Mouse (Mus musculus) MEL (cell line): ENCODE data around the gene Cand2. TPM values are rescaled to one million over a fixed set of nuclear protein-coding genes. Genes with fewer than 3 reads are reported as not detected.
A peak's percentile ranks its signal among the peaks of the same experiment; 100 is the strongest.

Source experiments
- DNase-seq: peaks from one replicate; pipeline ENCODE4 v3.0.0; 2011; ENCODE audit warnings: low read depth, low spot score
- H3K27ac ChIP-seq: 2 replicates; pipeline ENCODE4 v1.5.1; 2012; ENCODE audit warnings: low read depth, mild to moderate bottlenecking, control low read depth, low read length, moderate library complexity; ENCODE audit not compliant: control insufficient read depth
- H3K27me3 ChIP-seq, 2 experiments: fragments of 150-350 bp in 1 of 2; sonication (generic) in 1 of 2; 2 replicates each; pipeline ENCODE4 v1.6.1; 2012; ENCODE audit warnings: low read length in 2 of 2, mild to moderate bottlenecking in 2 of 2, improper control_type of control experiment in 1 of 2, moderate library complexity in 1 of 2; ENCODE audit not compliant: insufficient read depth in 2 of 2, control insufficient read depth in 1 of 2
- H3K36me3 ChIP-seq, 2 experiments: 2 replicates each; pipeline ENCODE4 v1.6.1; 2012 to 2014; ENCODE audit warnings: low read length in 2 of 2, improper control_type of control experiment in 1 of 2, inconsistent platforms in 1 of 2, mild to moderate bottlenecking in 1 of 2; ENCODE audit not compliant: insufficient read depth in 2 of 2, control insufficient read depth in 1 of 2
- H3K4me1 ChIP-seq, 2 experiments: fragments of 150-350 bp in 1 of 2; sonication (generic) in 1 of 2; 2 replicates each; pipeline ENCODE4 v1.6.1; 2012; ENCODE audit warnings: low read length in 2 of 2, improper control_type of control experiment in 1 of 2, mild to moderate bottlenecking in 1 of 2; ENCODE audit not compliant: insufficient read depth in 2 of 2, control insufficient read depth in 1 of 2
- H3K4me3 ChIP-seq, 2 experiments: fragments of 150-350 bp in 1 of 2; sonication (generic) in 1 of 2; 2 replicates each; pipeline ENCODE4 v1.5.1; 2012; ENCODE audit warnings: low read depth in 2 of 2, low read length in 2 of 2, mild to moderate bottlenecking in 2 of 2, moderate library complexity in 2 of 2, control low read depth in 1 of 2, improper control_type of control experiment in 1 of 2; ENCODE audit not compliant: control insufficient read depth in 1 of 2, insufficient read depth in 1 of 2
- H3K79me2 ChIP-seq: 2 replicates; pipeline ENCODE4 v1.6.1; 2012; ENCODE audit warnings: mild to moderate bottlenecking, low read length, moderate library complexity; ENCODE audit not compliant: control insufficient read depth, poor library complexity, insufficient read depth
- H3K9ac ChIP-seq: 2 replicates; pipeline ENCODE4 v1.6.1; 2012; ENCODE audit warnings: low read depth, mild to moderate bottlenecking, control low read depth, low read length, moderate library complexity; ENCODE audit not compliant: control insufficient read depth, poor library complexity, severe bottlenecking
- H3K9me3 ChIP-seq: fragments of 150-350 bp; sonication (generic); replicated peaks from 2 replicates; pipeline ENCODE4 v1.6.1; 2012; ENCODE audit warnings: mild to moderate bottlenecking, low read length, improper control_type of control experiment, moderate library complexity; ENCODE audit not compliant: insufficient read depth
- BHLHE40 ChIP-seq: IDR thresholded peaks from 2 replicates; pipeline ENCODE4 v1.6.1; 2012; ENCODE audit warnings: low read depth, mild to moderate bottlenecking, inconsistent platforms, low read length, improper control_type of control experiment, borderline replicate concordance
- CHD1 ChIP-seq: IDR thresholded peaks from 2 replicates; pipeline ENCODE4 v1.6.1; 2012; ENCODE audit warnings: low read depth, mild to moderate bottlenecking, inconsistent platforms, low read length, improper control_type of control experiment
- CHD2 ChIP-seq: IDR thresholded peaks from 2 replicates; pipeline ENCODE4 v1.6.1; 2011; ENCODE audit warnings: low read length, improper control_type of control experiment
- CTCF ChIP-seq, 3 experiments: IDR thresholded peaks in 2 of 3; conservative IDR thresholded peaks in 1 of 3; 2 replicates each; pipeline ENCODE4 v1.5.1; 2011 to 2012; ENCODE audit warnings: low read length in 3 of 3, low read depth in 2 of 3, mild to moderate bottlenecking in 2 of 3, improper control_type of control experiment in 1 of 3, inconsistent platforms in 1 of 3, mixed read lengths in 1 of 3, moderate library complexity in 1 of 3; ENCODE audit not compliant: control insufficient read depth in 1 of 3, insufficient read depth in 1 of 3, poor library complexity in 1 of 3, severe bottlenecking in 1 of 3
- E2F4 ChIP-seq: IDR thresholded peaks from 2 replicates; pipeline ENCODE4 v1.6.1; 2011; ENCODE audit warnings: low read depth, low read length, improper control_type of control experiment, borderline replicate concordance
- ELF1 ChIP-seq: IDR thresholded peaks from 2 replicates; pipeline ENCODE4 v1.6.1; 2014; ENCODE audit warnings: low read depth, mild to moderate bottlenecking, inconsistent platforms, low read length, improper control_type of control experiment, moderate library complexity
- EP300 ChIP-seq, 2 experiments: IDR thresholded peaks; 2 replicates each; pipeline ENCODE4 v1.6.1; 2011; ENCODE audit warnings: improper control_type of control experiment in 2 of 2, low read length in 2 of 2, low read depth in 1 of 2, mild to moderate bottlenecking in 1 of 2
- ETS1 ChIP-seq: IDR thresholded peaks from 2 replicates; pipeline ENCODE4 v1.6.1; 2012; ENCODE audit warnings: low read depth, mild to moderate bottlenecking, inconsistent platforms, low read length, improper control_type of control experiment, moderate library complexity
- GABPA ChIP-seq: IDR thresholded peaks from 2 replicates; pipeline ENCODE4 v1.6.1; 2012; ENCODE audit warnings: low read depth, mild to moderate bottlenecking, inconsistent platforms, low read length, improper control_type of control experiment, moderate library complexity
- HCFC1 ChIP-seq: IDR thresholded peaks from 2 replicates; pipeline ENCODE4 v1.6.1; 2012; ENCODE audit warnings: low read depth, mild to moderate bottlenecking, inconsistent platforms, low read length, improper control_type of control experiment, moderate library complexity
- JUND ChIP-seq: IDR thresholded peaks from 2 replicates; pipeline ENCODE4 v1.6.1; 2011; ENCODE audit warnings: low read depth, mild to moderate bottlenecking, improper control_type of control experiment, low read length
- KAT2A ChIP-seq: conservative IDR thresholded peaks from 2 replicates; pipeline ENCODE4 v1.6.1; 2012; ENCODE audit warnings: low read depth, low read length, improper control_type of control experiment, inconsistent platforms
- MAFK ChIP-seq: IDR thresholded peaks from 2 replicates; pipeline ENCODE4 v1.6.1; 2011; ENCODE audit warnings: low read depth, mild to moderate bottlenecking, low read length, improper control_type of control experiment, borderline replicate concordance
- MAX ChIP-seq: IDR thresholded peaks from 2 replicates; pipeline ENCODE4 v1.6.1; 2011; ENCODE audit warnings: low read length, improper control_type of control experiment
- MAZ ChIP-seq: IDR thresholded peaks from 2 replicates; pipeline ENCODE4 v1.6.1; 2012; ENCODE audit warnings: low read depth, mild to moderate bottlenecking, inconsistent platforms, low read length, improper control_type of control experiment
- MEF2A ChIP-seq: IDR thresholded peaks from 2 replicates; pipeline ENCODE4 v1.6.1; 2014; ENCODE audit warnings: low read depth, mild to moderate bottlenecking, inconsistent platforms, low read length, improper control_type of control experiment; ENCODE audit not compliant: poor library complexity, insufficient replicate concordance, severe bottlenecking; ENCODE audit errors: extremely low read depth
- MXI1 ChIP-seq: IDR thresholded peaks from 2 replicates; pipeline ENCODE4 v1.6.1; 2011; ENCODE audit warnings: mild to moderate bottlenecking, low read depth, low read length, improper control_type of control experiment
- MYB ChIP-seq: IDR thresholded peaks from 2 replicates; pipeline ENCODE4 v1.6.1; 2011; ENCODE audit warnings: mild to moderate bottlenecking, low read depth, low read length, improper control_type of control experiment
- NELFE ChIP-seq: IDR thresholded peaks from 2 replicates; pipeline ENCODE4 v1.6.1; 2011; ENCODE audit warnings: low read depth, low read length, improper control_type of control experiment
- POLR2A ChIP-seq, 2 experiments: IDR thresholded peaks; 2 replicates each; pipeline ENCODE4 v1.6.1; 2011 to 2012; ENCODE audit warnings: low read length in 2 of 2, mild to moderate bottlenecking in 2 of 2, control low read depth in 1 of 2, improper control_type of control experiment in 1 of 2, low read depth in 1 of 2, moderate library complexity in 1 of 2; ENCODE audit not compliant: control insufficient read depth in 1 of 2, insufficient read depth in 1 of 2, poor library complexity in 1 of 2
- POLR2AphosphoS2 ChIP-seq: IDR thresholded peaks from 2 replicates; pipeline ENCODE4 v1.6.1; 2011; ENCODE audit warnings: low read length, improper control_type of control experiment
- POLR2AphosphoS5 ChIP-seq: IDR thresholded peaks from 2 replicates; pipeline ENCODE4 v1.6.1; 2012; ENCODE audit warnings: low read depth, borderline replicate concordance, mild to moderate bottlenecking, inconsistent platforms, low read length, moderate library complexity, mixed read lengths
- RAD21 ChIP-seq: IDR thresholded peaks from 2 replicates; pipeline ENCODE4 v1.6.1; 2011; ENCODE audit warnings: mild to moderate bottlenecking, low read depth, low read length, improper control_type of control experiment
- RCOR1 ChIP-seq: IDR thresholded peaks from 2 replicates; pipeline ENCODE4 v1.6.1; 2012; ENCODE audit warnings: low read depth, mild to moderate bottlenecking, inconsistent platforms, low read length, improper control_type of control experiment
- SIN3A ChIP-seq: IDR thresholded peaks from 2 replicates; pipeline ENCODE4 v1.6.1; 2012; ENCODE audit warnings: low read length, improper control_type of control experiment, inconsistent platforms
- TAL1 ChIP-seq: IDR thresholded peaks from 2 replicates; pipeline ENCODE4 v1.6.1; 2012; ENCODE audit warnings: mild to moderate bottlenecking, inconsistent platforms, low read length, moderate library complexity, mixed read lengths
- TCF12 ChIP-seq: IDR thresholded peaks from 2 replicates; pipeline ENCODE4 v1.6.1; 2014; ENCODE audit warnings: low read depth, mild to moderate bottlenecking, inconsistent platforms, low read length, improper control_type of control experiment, moderate library complexity
- UBTF ChIP-seq: IDR thresholded peaks from 2 replicates; pipeline ENCODE4 v1.6.1; 2012; ENCODE audit warnings: low read depth, mild to moderate bottlenecking, inconsistent platforms, low read length, improper control_type of control experiment, moderate library complexity, borderline replicate concordance; ENCODE audit not compliant: insufficient read depth
- USF1 ChIP-seq: IDR thresholded peaks from 2 replicates; pipeline ENCODE4 v1.6.1; 2014; ENCODE audit warnings: low read depth, mild to moderate bottlenecking, inconsistent platforms, low read length, improper control_type of control experiment, moderate library complexity
- USF2 ChIP-seq, 2 experiments: IDR thresholded peaks; 2 replicates each; pipeline ENCODE4 v1.6.1; 2011 to 2012; ENCODE audit warnings: improper control_type of control experiment in 2 of 2, low read length in 2 of 2, borderline replicate concordance in 1 of 2, inconsistent platforms in 1 of 2, low read depth in 1 of 2, mild to moderate bottlenecking in 1 of 2; ENCODE audit not compliant: insufficient read depth in 1 of 2
- ZC3H11A ChIP-seq: IDR thresholded peaks from 2 replicates; pipeline ENCODE4 v1.6.1; 2012; ENCODE audit warnings: low read depth, mild to moderate bottlenecking, inconsistent platforms, low read length, improper control_type of control experiment
- ZKSCAN1 ChIP-seq: IDR thresholded peaks from 2 replicates; pipeline ENCODE4 v1.6.1; 2012; ENCODE audit warnings: low read depth, mild to moderate bottlenecking, inconsistent platforms, low read length, improper control_type of control experiment, moderate library complexity
- ZMIZ1 ChIP-seq: IDR thresholded peaks from 2 replicates; pipeline ENCODE4 v1.6.1; 2012; ENCODE audit warnings: low read depth, mild to moderate bottlenecking, inconsistent platforms, low read length, improper control_type of control experiment, moderate library complexity
- polyA plus RNA-seq, 2 experiments: library from polyadenylated mRNA; stranded (reverse) in 1 of 2; unstranded in 1 of 2; fragments of >175 nt in 1 of 2; fragments of >200 nt in 1 of 2; gene quantifications; 2 replicates each; pipeline versions ENCODE4 v1.2.1 to v1.2.4; 2012; ENCODE audit warnings: low replicate concordance in 2 of 2, low read depth in 1 of 2; ENCODE audit not compliant: insufficient read length in 2 of 2, insufficient read depth in 1 of 2, missing spikeins in 1 of 2
- total RNA-seq: library from RNA; depleted of rRNA; stranded (reverse); fragments of 300-350 nt; gene quantifications from 2 replicates; pipeline ENCODE4 v1.2.3, GENCODE M21; 2012

Cand2 gene
- total and polyA plus RNA-seq, 3 experiments: 1.8 to 6.6 TPM; not detected in 1

DNA sequence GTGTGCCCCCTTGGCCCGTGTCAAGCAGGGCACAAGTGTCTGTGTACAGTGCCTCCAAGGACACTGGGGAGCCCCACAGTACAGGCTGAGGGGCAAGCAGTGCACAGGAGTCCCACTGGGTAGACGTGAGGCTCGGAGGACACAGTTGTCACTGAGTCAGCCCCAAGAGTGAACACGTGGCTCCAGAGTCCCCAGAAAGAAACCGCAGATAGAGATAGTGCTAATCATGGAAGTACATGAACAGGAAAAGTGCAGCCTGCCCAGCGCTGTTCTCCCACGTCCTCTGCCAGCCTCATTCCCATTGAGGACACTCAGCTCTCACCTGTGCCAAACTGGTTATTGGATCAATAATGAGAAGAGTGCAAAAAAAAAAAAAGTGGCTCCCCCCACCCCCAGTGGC, 18.8 kb upstream of the Cand2 start (continued):
- TF ChIP-seq USF2 (IDR thresholded peaks at IDR 0.05; ENCODE audit: borderline replicate concordance in 1 of 2, insufficient read depth in 1 of 2, low read depth in 1 of 2, low read length in 2 of 2): peak in 1 of 2 experiments; percentile 61; a peak in 1 of 4 replicates
- no peak for TF ChIP-seq ZC3H11A
- TF ChIP-seq MXI1: peak; percentile 96
- TF ChIP-seq CHD2: no peak
- TF ChIP-seq TAL1: peak; percentile 74
- TF ChIP-seq SIN3A: peak; percentile 91
- TF ChIP-seq RCOR1: peak; percentile 81
- no peak for TF ChIP-seq MAFK
- no peak for TF ChIP-seq NELFE
- TF ChIP-seq ZMIZ1: no peak
- TF ChIP-seq POLR2A (IDR thresholded peaks at IDR 0.05; ENCODE audit: control insufficient read depth in 1 of 2, insufficient read depth in 1 of 2, low read depth in 1 of 2, low read length in 2 of 2, poor library complexity in 1 of 2): no peak
- no peak for TF ChIP-seq ZKSCAN1

DNA sequence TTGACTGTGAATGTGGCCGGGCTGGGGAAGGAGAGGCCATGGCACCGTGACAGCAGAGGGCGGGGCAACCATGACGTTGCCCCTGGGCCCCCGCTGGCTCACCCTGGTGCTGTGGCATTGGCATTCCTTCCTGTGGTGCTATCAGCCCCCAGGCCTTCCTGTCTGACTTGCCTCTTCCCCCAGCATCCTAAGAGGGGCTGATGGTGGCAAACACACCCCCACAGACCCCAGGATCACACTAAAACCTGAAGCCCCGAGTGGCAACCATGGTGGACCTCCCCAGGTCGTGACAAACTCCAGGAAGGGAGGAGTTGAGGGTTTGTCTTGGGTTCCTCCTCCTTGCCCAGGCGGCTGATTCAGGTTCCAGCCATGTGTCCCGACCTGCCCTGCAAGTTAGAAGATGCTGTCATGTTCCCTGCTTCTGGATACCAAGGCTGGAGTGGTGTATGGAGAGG, 15.3 kb upstream of the Cand2 start:
- H3K4me3 ChIP-seq: peak overlapping the region; percentile 30 to 67
- H3K36me3 ChIP-seq: peaks cover 0 to 31% of the 10 kb centered on the region in 2 experiments; a peak in 2 of 4 replicates
- peak overlapping the region; percentile 50 for H3K9ac ChIP-seq
- H3K9me3 ChIP-seq: no peaks in the 10 kb centered on the region
- H3K4me1 ChIP-seq: peaks cover 22 to 52% of the 10 kb centered on the region in 2 experiments
- H3K79me2 ChIP-seq: no peaks in the 10 kb centered on the region
- no peaks in the 10 kb centered on the region for H3K27me3 ChIP-seq
- peak; percentile 61 for DNase-seq
- H3K27ac ChIP-seq: peak overlapping the region; percentile 36
- TF ChIP-seq MAX (peak; percentile 19; the same call in 1 of the 2 replicates), JUND (no peak), POLR2AphosphoS2 (no peak; the same call in 1 of the 2 replicates), USF1 (no peak), KAT2A (no peak), E2F4 (no peak), TCF12 (peak; percentile 43; the same call in 1 of the 2 replicates), CTCF (IDR thresholded peaks at IDR 0.05 in 2 of 3, conservative IDR thresholded peaks at IDR 0.05 in 1 of 3; ENCODE audit: control insufficient read depth in 1 of 3, insufficient read depth in 1 of 3, low read depth in 2 of 3, low read length in 3 of 3, poor library complexity in 1 of 3, severe bottlenecking in 1 of 3) (no peak), MYB (no peak), RAD21 (no peak), POLR2AphosphoS5 (no peak), MAFK (no peak), RCOR1 (no peak), MEF2A (no peak), UBTF (no peak), TAL1 (peak; percentile 42; the same call in 1 of the 2 replicates), ZMIZ1 (no peak), GABPA (no peak), CHD1 (no peak), ZKSCAN1 (no peak), USF2 (IDR thresholded peaks at IDR 0.05; ENCODE audit: borderline replicate concordance in 1 of 2, insufficient read depth in 1 of 2, low read depth in 1 of 2, low read length in 2 of 2) (no peak), HCFC1 (peak; percentile 49), BHLHE40 (no peak), EP300 (IDR thresholded peaks at IDR 0.05; ENCODE audit: low read depth in 1 of 2, low read length in 2 of 2) (peak; percentile 36 to 52; a peak in 2 of 4 replicates), ELF1 (peak; percentile 23; the same call in 1 of the 2 replicates), CHD2 (no peak), MXI1 (peak; percentile 60), MAZ (0 out of 2 replicates have a peak, but pooled peaks have one; percentile 19), SIN3A (no peak; the same call in 1 of the 2 replicates), ETS1 (peak; percentile 49)
